Mouse (Mus musculus) CH12.LX (cell line): ENCODE data around the gene Slco1a6.

Experiments
- CTCF ChIP-seq, 2 experiments: IDR thresholded peaks in 1 of 2; conservative IDR thresholded peaks in 1 of 2; 2 replicates each; pipeline ENCODE4 v1.5.1; 2011 to 2012; ENCODE audit warnings: low read depth in 2 of 2, low read length in 2 of 2, improper control_type of control experiment in 1 of 2, inconsistent platforms in 1 of 2, mild to moderate bottlenecking in 1 of 2, moderate library complexity in 1 of 2
- HCFC1 ChIP-seq: IDR thresholded peaks from 2 replicates; pipeline ENCODE4 v1.6.1; 2012; ENCODE audit warnings: low read depth, mild to moderate bottlenecking, inconsistent platforms, low read length, improper control_type of control experiment
- POLR2A ChIP-seq: IDR thresholded peaks from 2 replicates; pipeline ENCODE4 v1.6.1; 2011; ENCODE audit warnings: low read depth, mild to moderate bottlenecking, improper control_type of control experiment, low read length
- POLR2AphosphoS2 ChIP-seq: IDR thresholded peaks from 2 replicates; pipeline ENCODE4 v1.6.1; 2011; ENCODE audit warnings: low read depth, low read length, improper control_type of control experiment
- USF1 ChIP-seq: IDR thresholded peaks from 2 replicates; pipeline ENCODE4 v1.6.1; 2014; ENCODE audit warnings: low read depth, mild to moderate bottlenecking, inconsistent platforms, low read length, improper control_type of control experiment
- USF2 ChIP-seq: conservative IDR thresholded peaks from 2 replicates; pipeline ENCODE4 v1.6.1; 2011; ENCODE audit warnings: low read depth, low read length, improper control_type of control experiment
- ZC3H11A ChIP-seq: IDR thresholded peaks from 2 replicates; pipeline ENCODE4 v1.6.1; 2012; ENCODE audit warnings: low read depth, mild to moderate bottlenecking, inconsistent platforms, low read length, improper control_type of control experiment
- ZMIZ1 ChIP-seq: IDR thresholded peaks from 2 replicates; pipeline ENCODE4 v1.6.1; 2012; ENCODE audit warnings: low read depth, mild to moderate bottlenecking, inconsistent platforms, low read length, improper control_type of control experiment

DNA sequence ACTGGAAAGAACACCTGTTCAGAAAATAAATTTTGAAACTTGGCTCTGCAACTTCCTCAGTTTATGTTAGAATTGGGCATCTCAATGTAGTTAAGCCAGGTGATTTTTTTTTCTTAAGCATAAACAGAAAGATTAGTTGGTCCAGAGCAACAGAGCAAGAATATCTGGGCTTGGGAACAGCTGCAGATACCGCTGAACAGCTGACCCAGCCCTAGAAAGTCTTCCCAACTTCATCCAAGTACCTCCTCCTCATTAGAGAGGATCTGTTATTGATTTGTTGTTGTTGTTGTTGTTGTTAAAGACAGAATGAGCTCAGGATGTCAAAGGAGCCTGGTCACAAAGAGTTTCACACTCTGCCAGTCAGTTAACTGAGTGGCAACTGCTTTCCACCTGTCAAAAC is 31.1 kb upstream of the Slco1a6 start:
- TF ChIP-seq POLR2A: no peak
- no peak for TF ChIP-seq CTCF (conservative IDR thresholded peaks at IDR 0.05 in 1 of 2, IDR thresholded peaks at IDR 0.05 in 1 of 2; ENCODE audit: low read depth in 2 of 2, low read length in 2 of 2)
- TF ChIP-seq USF1: no peak
- no peak for TF ChIP-seq POLR2AphosphoS2
- no peak for TF ChIP-seq HCFC1
- no peak for TF ChIP-seq ZC3H11A
- TF ChIP-seq ZMIZ1: no peak
- no peak for TF ChIP-seq USF2
